Mouse (Mus musculus): Measurements from ENCODE around the gene Grap2. TPM values are rescaled to one million over a fixed set of nuclear protein-coding genes. Genes with fewer than 3 reads are reported as not detected.

The Grap2 gene
- polyA plus RNA-seq, 1 experiment from 2014 or later: 0.97 TPM

- Histone ChIP-seq H3K4me3 (ENCODE audit: low read depth, low read length) (no peak overlapping the region), H3K27me3 (replicated peaks; ENCODE audit: control insufficient read depth, insufficient read depth, low read length) (peaks cover 19% of the 10 kb centered on the region), H3K9me3 (ENCODE audit: control insufficient read depth, low read length) (no peaks in the 10 kb centered on the region), H3K27ac (replicated peaks; ENCODE audit: low read depth, low read length) (no peak overlapping the region), H3K4me2 (ENCODE audit: low read depth, low read length) (peak overlapping the region; percentile 12; the same call in 1 of the 2 replicates), H3K9ac (ENCODE audit: low read depth, low read length) (no peak overlapping the region), H3K36me3 (ENCODE audit: control insufficient read depth, insufficient read depth, low read length) (no peaks in the 10 kb centered on the region), H3K4me1 (ENCODE audit: control insufficient read depth, insufficient read depth, low read length) (peaks cover 12% of the 10 kb centered on the region; the same call in 1 of the 2 replicates)
- no peak for DNase-seq (ENCODE audit: low spot score)
- no peak for ATAC-seq (ENCODE audit: low read depth)
- WGBS: 7% methylated on average over 17 of the region's 17 CpGs
These were observed 43.4 kb downstream of the Grap2 start for GRCm38 (mm10) chr15:80615636-80616383.

GRCm38 (mm10) chr15:80617839-80618238 is 45.4 kb downstream of the Grap2 start:
- H3K36me3 ChIP-seq (ENCODE audit: control insufficient read depth, insufficient read depth, low read length): no peaks in the 10 kb centered on the region
- no peak overlapping the region for H3K27ac ChIP-seq (replicated peaks; ENCODE audit: low read depth, low read length)
- peaks cover 19% of the 10 kb centered on the region for H3K27me3 ChIP-seq (replicated peaks; ENCODE audit: control insufficient read depth, insufficient read depth, low read length)
- no peaks in the 10 kb centered on the region for H3K9me3 ChIP-seq (ENCODE audit: control insufficient read depth, low read length)
- ATAC-seq (ENCODE audit: low read depth) (no peak), DNase-seq (ENCODE audit: low spot score) (no peak)
- H3K9ac ChIP-seq (ENCODE audit: low read depth, low read length): no peak overlapping the region
- H3K4me3 ChIP-seq (ENCODE audit: low read depth, low read length): no peak overlapping the region
- H3K4me2 ChIP-seq (ENCODE audit: low read depth, low read length): no peak overlapping the region
- peaks cover 12% of the 10 kb centered on the region; the same call in 1 of the 2 replicates for H3K4me1 ChIP-seq (ENCODE audit: control insufficient read depth, insufficient read depth, low read length)
- 47% methylated on average over 2 of the region's 2 CpGs for WGBS

GRCm38 (mm10) chr15:80619166-80619565 is 46.8 kb downstream of the Grap2 start:
- WGBS: 77% methylated on average over 5 of the region's 5 CpGs
- H3K4me2 ChIP-seq (ENCODE audit: low read depth, low read length): no peak overlapping the region
- H3K9me3 ChIP-seq (ENCODE audit: control insufficient read depth, low read length): no peaks in the 10 kb centered on the region
- H3K27me3 ChIP-seq (replicated peaks; ENCODE audit: control insufficient read depth, insufficient read depth, low read length): peaks cover 19% of the 10 kb centered on the region
- H3K4me1 ChIP-seq (ENCODE audit: control insufficient read depth, insufficient read depth, low read length): peaks cover 8% of the 10 kb centered on the region; the same call in 1 of the 2 replicates
- DNase-seq (ENCODE audit: low spot score): no peak
- no peaks in the 10 kb centered on the region for H3K36me3 ChIP-seq (ENCODE audit: control insufficient read depth, insufficient read depth, low read length)
- no peak overlapping the region for H3K27ac ChIP-seq (replicated peaks; ENCODE audit: low read depth, low read length)
- no peak overlapping the region for H3K9ac ChIP-seq (ENCODE audit: low read depth, low read length)
- no peak for ATAC-seq (ENCODE audit: low read depth)
- no peak overlapping the region for H3K4me3 ChIP-seq (ENCODE audit: low read depth, low read length)

GRCm38 (mm10) chr15:80619786-80620185 is 47.4 kb downstream of the Grap2 start:
- H3K27ac ChIP-seq (replicated peaks; ENCODE audit: low read depth, low read length): no peak overlapping the region
- ATAC-seq (ENCODE audit: low read depth) (no peak), DNase-seq (ENCODE audit: low spot score) (no peak)
- H3K4me3 ChIP-seq (ENCODE audit: low read depth, low read length): no peak overlapping the region
- H3K4me1 ChIP-seq (ENCODE audit: control insufficient read depth, insufficient read depth, low read length): peaks cover 8% of the 10 kb centered on the region; the same call in 1 of the 2 replicates
- WGBS: 69% methylated on average over 4 of the region's 4 CpGs
- H3K27me3 ChIP-seq (replicated peaks; ENCODE audit: control insufficient read depth, insufficient read depth, low read length): peaks cover 19% of the 10 kb centered on the region
- no peaks in the 10 kb centered on the region for H3K36me3 ChIP-seq (ENCODE audit: control insufficient read depth, insufficient read depth, low read length)
- no peaks in the 10 kb centered on the region for H3K9me3 ChIP-seq (ENCODE audit: control insufficient read depth, low read length)
- no peak overlapping the region for H3K4me2 ChIP-seq (ENCODE audit: low read depth, low read length)
- no peak overlapping the region for H3K9ac ChIP-seq (ENCODE audit: low read depth, low read length)

GRCm38 (mm10) chr15:80620371-80620770 is 48.0 kb downstream of the Grap2 start:
- Histone ChIP-seq H3K27ac (replicated peaks; ENCODE audit: low read depth, low read length) (no peak overlapping the region), H3K9me3 (ENCODE audit: control insufficient read depth, low read length) (no peaks in the 10 kb centered on the region), H3K36me3 (ENCODE audit: control insufficient read depth, insufficient read depth, low read length) (no peaks in the 10 kb centered on the region), H3K4me3 (ENCODE audit: low read depth, low read length) (no peak overlapping the region), H3K4me2 (ENCODE audit: low read depth, low read length) (no peak overlapping the region), H3K27me3 (replicated peaks; ENCODE audit: control insufficient read depth, insufficient read depth, low read length) (peaks cover 17% of the 10 kb centered on the region), H3K4me1 (ENCODE audit: control insufficient read depth, insufficient read depth, low read length) (peaks cover 8% of the 10 kb centered on the region; the same call in 1 of the 2 replicates), H3K9ac (ENCODE audit: low read depth, low read length) (no peak overlapping the region)
- no peak for ATAC-seq (ENCODE audit: low read depth)
- DNase-seq (ENCODE audit: low spot score): no peak
- WGBS: 72% methylated on average over 8 of the region's 8 CpGs

- no peak overlapping the region for H3K4me2 ChIP-seq (ENCODE audit: low read depth, low read length)
- no peak for ATAC-seq (ENCODE audit: low read depth)
These were observed 50.9 kb downstream of the Grap2 start for GRCm38 (mm10) chr15:80623171-80623837.

GRCm38 (mm10) chr15:80626472-80626871 is 54.1 kb downstream of the Grap2 start:
- DNase-seq (ENCODE audit: low spot score): no peak
- no peak overlapping the region for H3K9ac ChIP-seq (ENCODE audit: low read depth, low read length)
- H3K4me2 ChIP-seq (ENCODE audit: low read depth, low read length): no peak overlapping the region
- H3K36me3 ChIP-seq (ENCODE audit: control insufficient read depth, insufficient read depth, low read length): no peaks in the 10 kb centered on the region
- no peak overlapping the region for H3K4me3 ChIP-seq (ENCODE audit: low read depth, low read length)
- H3K27me3 ChIP-seq (replicated peaks; ENCODE audit: control insufficient read depth, insufficient read depth, low read length): no peaks in the 10 kb centered on the region
- no peaks in the 10 kb centered on the region for H3K9me3 ChIP-seq (ENCODE audit: control insufficient read depth, low read length)
- WGBS: 64% methylated on average over 6 of the region's 6 CpGs
- no peak overlapping the region for H3K27ac ChIP-seq (replicated peaks; ENCODE audit: low read depth, low read length)
- 0 out of 2 replicates have a peak, but pooled peaks cover 4% of the 10 kb centered on the region for H3K4me1 ChIP-seq (ENCODE audit: control insufficient read depth, insufficient read depth, low read length)
- no peak for ATAC-seq (ENCODE audit: low read depth)

More at GRCm38 (mm10) chr15:80623171-80623837, 50.9 kb downstream of the Grap2 start:
- Histone ChIP-seq H3K27me3 (replicated peaks; ENCODE audit: control insufficient read depth, insufficient read depth, low read length) (no peaks in the 10 kb centered on the region), H3K27ac (replicated peaks; ENCODE audit: low read depth, low read length) (no peak overlapping the region), H3K4me1 (ENCODE audit: control insufficient read depth, insufficient read depth, low read length) (no peaks in the 10 kb centered on the region), H3K9ac (ENCODE audit: low read depth, low read length) (no peak overlapping the region), H3K36me3 (ENCODE audit: control insufficient read depth, insufficient read depth, low read length) (no peaks in the 10 kb centered on the region), H3K9me3 (ENCODE audit: control insufficient read depth, low read length) (no peaks in the 10 kb centered on the region), H3K4me3 (ENCODE audit: low read depth, low read length) (no peak overlapping the region)
- 57% methylated on average over 8 of the region's 8 CpGs for WGBS
- no peak for DNase-seq (ENCODE audit: low spot score)

- H3K4me2 ChIP-seq (ENCODE audit: low read depth, low read length): no peak overlapping the region
- H3K9me3 ChIP-seq (ENCODE audit: control insufficient read depth, low read length): no peaks in the 10 kb centered on the region
- H3K27me3 ChIP-seq (replicated peaks; ENCODE audit: control insufficient read depth, insufficient read depth, low read length): no peaks in the 10 kb centered on the region
- no peak overlapping the region for H3K4me3 ChIP-seq (ENCODE audit: low read depth, low read length)
- DNase-seq (ENCODE audit: low spot score) (no peak), ATAC-seq (ENCODE audit: low read depth) (no peak)
- no peak overlapping the region for H3K27ac ChIP-seq (replicated peaks; ENCODE audit: low read depth, low read length)
- H3K36me3 ChIP-seq (ENCODE audit: control insufficient read depth, insufficient read depth, low read length): no peaks in the 10 kb centered on the region
- 65% methylated on average over 7 of the region's 7 CpGs for WGBS
- H3K9ac ChIP-seq (ENCODE audit: low read depth, low read length): no peak overlapping the region
- H3K4me1 ChIP-seq (ENCODE audit: control insufficient read depth, insufficient read depth, low read length): peaks cover 4% of the 10 kb centered on the region; the same call in 1 of the 2 replicates
These were observed 57.8 kb downstream of the Grap2 start for GRCm38 (mm10) chr15:80630147-80630546.
